Mouse (Mus musculus): Measurements from ENCODE around the gene Pus7l.

GRCm38 (mm10) chr15:94542567-94543408 is 559 bp downstream of the Pus7l start:
- no peak for TF ChIP-seq CTCF (IDR thresholded peaks at IDR 0.05)
- no peak for TF ChIP-seq EP300 (IDR thresholded peaks at IDR 0.05)
